Mouse (Mus musculus) CH12.LX (cell line): ENCODE measurements around the gene Srsf10. TPM values are rescaled to one million over a fixed set of nuclear protein-coding genes. Genes with fewer than 3 reads are reported as not detected.

Experiments used
- DNase-seq: peaks from one replicate; pipeline ENCODE4 v3.0.0-alpha.2; 2013; ENCODE audit errors: extremely low read depth
- H3K27ac ChIP-seq: 2 replicates; pipeline ENCODE4 v1.5.1; 2012; ENCODE audit warnings: low read depth, mild to moderate bottlenecking, control low read depth, moderate library complexity; ENCODE audit not compliant: insufficient read depth
- H3K27me3 ChIP-seq: replicated peaks from 2 replicates; pipeline ENCODE3; 2012; ENCODE audit warnings: inconsistent platforms
- H3K36me3 ChIP-seq, 2 experiments: replicated peaks in 1 of 2; 2 replicates each; pipeline versions ENCODE3 to v1.6.1; 2012; ENCODE audit warnings: inconsistent platforms in 1 of 2, low read length in 1 of 2, mild to moderate bottlenecking in 1 of 2, mixed read lengths in 1 of 2, moderate library complexity in 1 of 2; ENCODE audit not compliant: control insufficient read depth in 1 of 2, insufficient read depth in 1 of 2
- H3K4me1 ChIP-seq, 2 experiments: 2 replicates each; pipeline ENCODE4 v1.6.1; 2012; ENCODE audit warnings: inconsistent platforms in 1 of 2, moderate library complexity in 1 of 2; ENCODE audit not compliant: insufficient read depth in 2 of 2, control insufficient read depth in 1 of 2
- H3K4me2 ChIP-seq: 2 replicates; pipeline ENCODE4 v1.6.1; 2012; ENCODE audit warnings: low read depth, mild to moderate bottlenecking, control low read depth; ENCODE audit not compliant: poor library complexity, insufficient read depth, severe bottlenecking
- H3K4me3 ChIP-seq, 3 experiments: fragments of 150-350 bp in 1 of 3; sonication (generic) in 1 of 3; replicated peaks in 1 of 3; 2 replicates each; pipeline versions ENCODE3 to v1.5.1; 2011 to 2012; ENCODE audit warnings: low read depth in 2 of 3, low read length in 2 of 3, mild to moderate bottlenecking in 2 of 3, moderate library complexity in 2 of 3, control low read depth in 1 of 3, improper control_type of control experiment in 1 of 3, inconsistent platforms in 1 of 3, mixed read lengths in 1 of 3; ENCODE audit not compliant: poor library complexity in 1 of 3
- H3K79me2 ChIP-seq: replicated peaks from 2 replicates; pipeline ENCODE4 v1.6.1; 2012; ENCODE audit warnings: mild to moderate bottlenecking, moderate library complexity; ENCODE audit not compliant: control insufficient read depth, poor library complexity, insufficient read depth, severe bottlenecking; ENCODE audit errors: extremely low read depth
- H3K9ac ChIP-seq: 2 replicates; pipeline ENCODE4 v1.6.1; 2012; ENCODE audit warnings: low read depth, mild to moderate bottlenecking, control low read depth, moderate library complexity; ENCODE audit not compliant: insufficient read depth
- H3K9me3 ChIP-seq: replicated peaks from 2 replicates; pipeline ENCODE3; 2012; ENCODE audit warnings: low read length, inconsistent platforms, mixed read lengths
- BHLHE40 ChIP-seq: IDR thresholded peaks from 2 replicates; pipeline ENCODE4 v1.6.1; 2011; ENCODE audit warnings: mild to moderate bottlenecking, low read depth, low read length, improper control_type of control experiment
- CHD2 ChIP-seq: IDR thresholded peaks from 2 replicates; pipeline ENCODE4 v1.6.1; 2011; ENCODE audit warnings: low read length, improper control_type of control experiment
- CTCF ChIP-seq, 2 experiments: IDR thresholded peaks in 1 of 2; conservative IDR thresholded peaks in 1 of 2; 2 replicates each; pipeline ENCODE4 v1.5.1; 2011 to 2012; ENCODE audit warnings: low read depth in 2 of 2, low read length in 2 of 2, improper control_type of control experiment in 1 of 2, inconsistent platforms in 1 of 2, mild to moderate bottlenecking in 1 of 2, moderate library complexity in 1 of 2
- ETS1 ChIP-seq: conservative IDR thresholded peaks from 2 replicates; pipeline ENCODE4 v1.6.1; 2012; ENCODE audit warnings: low read depth, mild to moderate bottlenecking, inconsistent platforms, low read length, improper control_type of control experiment, moderate library complexity
- HCFC1 ChIP-seq: IDR thresholded peaks from 2 replicates; pipeline ENCODE4 v1.6.1; 2012; ENCODE audit warnings: low read depth, mild to moderate bottlenecking, inconsistent platforms, low read length, improper control_type of control experiment
- IRF4 ChIP-seq: IDR thresholded peaks from 2 replicates; pipeline ENCODE4 v1.6.1; 2014; ENCODE audit warnings: low read depth, mild to moderate bottlenecking, inconsistent platforms, low read length, improper control_type of control experiment
- JUN ChIP-seq: IDR thresholded peaks from 2 replicates; pipeline ENCODE4 v1.6.1; 2011; ENCODE audit warnings: low read depth, mild to moderate bottlenecking, low read length, improper control_type of control experiment, moderate library complexity; ENCODE audit not compliant: insufficient read depth
- KAT2A ChIP-seq: IDR thresholded peaks from 2 replicates; pipeline ENCODE4 v1.6.1; 2012; ENCODE audit warnings: low read length, improper control_type of control experiment, inconsistent platforms; ENCODE audit not compliant: insufficient replicate concordance
- NELFE ChIP-seq: IDR thresholded peaks from 2 replicates; pipeline ENCODE4 v1.6.1; 2011; ENCODE audit warnings: low read depth, low read length, improper control_type of control experiment
- NRF1 ChIP-seq: IDR thresholded peaks from 2 replicates; pipeline ENCODE4 v1.6.1; 2014; ENCODE audit warnings: low read depth, mild to moderate bottlenecking, inconsistent platforms, low read length, improper control_type of control experiment, moderate library complexity
- PAX5 ChIP-seq: IDR thresholded peaks from 2 replicates; pipeline ENCODE4 v1.6.1; 2012; ENCODE audit warnings: low read length, inconsistent platforms, mixed read lengths
- TBP ChIP-seq: conservative IDR thresholded peaks from 2 replicates; pipeline ENCODE4 v1.6.1; 2011; ENCODE audit warnings: low read depth, low read length, improper control_type of control experiment
- ZKSCAN1 ChIP-seq: IDR thresholded peaks from 2 replicates; pipeline ENCODE4 v1.6.1; 2012; ENCODE audit warnings: low read depth, inconsistent platforms, low read length, improper control_type of control experiment, borderline replicate concordance
- ZMIZ1 ChIP-seq: IDR thresholded peaks from 2 replicates; pipeline ENCODE4 v1.6.1; 2012; ENCODE audit warnings: low read depth, mild to moderate bottlenecking, inconsistent platforms, low read length, improper control_type of control experiment
- dilution Hi-C: fragments of 300-500 bp; cut with MboI; formaldehyde crosslinking; loops from 2 replicates; pipeline ENCODE4 v1.14.3; 2020; ENCODE audit warnings: low sequenced_read_pairs; ENCODE audit not compliant: extremely low pct_unique_long_range_greater_than_20kb, extremely low pct_ligation_motif_present
- in situ Hi-C: fragments of 300-500 bp; cut with MboI; formaldehyde crosslinking; loops from 3 replicates; pipeline ENCODE4 v1.14.3; 2019; ENCODE audit warnings: low sequenced_read_pairs, low pct_ligation_motif_present, low pct_unique_long_range_greater_than_20kb, mixed read lengths
- polyA plus RNA-seq: library from polyadenylated mRNA; unstranded; fragments of >175 nt; gene quantifications from 2 replicates; pipeline ENCODE4 v1.2.1, GENCODE M21; 2012; ENCODE audit warnings: low read depth; ENCODE audit not compliant: insufficient read length
- total RNA-seq, 2 experiments: library from RNA; depleted of rRNA; stranded (reverse); fragments of 300-350 nt in 1 of 2; fragments of >200 nt in 1 of 2; gene quantifications; 2 replicates each; pipeline ENCODE4 v1.2.3; 2012 to 2014

Srsf10 gene
- total and polyA plus RNA-seq, 3 experiments: 85.7 to 291 (median 179) TPM

DNA sequence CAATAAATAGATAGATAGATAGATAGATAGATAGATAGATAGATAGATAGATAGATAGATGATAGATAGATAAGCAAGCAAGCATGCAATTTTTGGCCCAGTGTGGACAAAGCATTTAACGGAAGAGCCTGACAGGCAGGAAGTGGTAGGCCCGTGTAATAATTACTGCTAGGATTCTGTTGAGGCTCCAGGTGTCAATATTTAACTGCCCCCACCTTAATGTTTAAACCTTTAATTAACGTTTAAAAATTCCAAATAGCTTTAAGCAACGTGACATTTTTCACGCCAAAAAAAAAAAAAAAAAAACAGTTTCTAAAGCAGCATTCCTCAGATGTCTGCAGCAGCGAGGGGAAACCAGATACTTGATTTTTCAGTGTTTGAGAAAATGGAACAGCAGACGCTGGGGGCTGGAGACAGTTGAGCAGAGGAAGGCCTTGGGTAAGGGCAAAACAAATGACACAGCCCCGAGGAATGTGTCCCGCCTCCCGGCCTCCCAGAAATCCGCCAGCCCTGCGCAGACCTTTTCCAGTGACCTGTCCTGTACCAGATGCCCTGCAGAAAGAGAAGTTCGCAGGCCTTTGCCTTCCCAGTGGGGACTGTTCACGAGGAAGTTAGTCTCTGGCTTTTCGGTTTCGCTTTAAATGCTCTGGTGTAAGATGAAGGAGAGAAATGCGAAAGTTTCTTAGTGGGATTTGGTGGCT is 35.6 kb upstream of the Srsf10 start:
- no peak for TF ChIP-seq ETS1
- TF ChIP-seq NRF1: no peak
- no peak for TF ChIP-seq NELFE
- TF ChIP-seq KAT2A: no peak
- TF ChIP-seq TBP: no peak
- no peak for TF ChIP-seq ZMIZ1
- no peak for TF ChIP-seq CTCF (conservative IDR thresholded peaks at IDR 0.05 in 1 of 2, IDR thresholded peaks at IDR 0.05 in 1 of 2; ENCODE audit: low read depth in 2 of 2, low read length in 2 of 2)
- no peak for TF ChIP-seq ZKSCAN1
- no peak for TF ChIP-seq JUN
- no peak for TF ChIP-seq PAX5
- TF ChIP-seq BHLHE40: no peak
- no peak for TF ChIP-seq CHD2
- TF ChIP-seq IRF4: no peak
- Histone ChIP-seq H3K9me3 (peaks cover 4% of the 10 kb centered on the region), H3K36me3 (no peaks in the 10 kb centered on the region), H3K9ac (peak overlapping the region; percentile 31; the same call in 1 of the 2 replicates), H3K4me2 (peak overlapping the region; percentile 96), H3K27ac (no peak overlapping the region), H3K79me2 (no peaks in the 10 kb centered on the region), H3K4me3 (no peak overlapping the region), H3K4me1 (0 out of 4 replicates have a peak, but pooled peaks cover 0 to 3% of the 10 kb centered on the region in 2 experiments), H3K27me3 (peaks cover 2% of the 10 kb centered on the region)
- DNase-seq: no peak
- dilution Hi-C loops: no loop called here
- in situ Hi-C loops: no loop called here

DNA sequence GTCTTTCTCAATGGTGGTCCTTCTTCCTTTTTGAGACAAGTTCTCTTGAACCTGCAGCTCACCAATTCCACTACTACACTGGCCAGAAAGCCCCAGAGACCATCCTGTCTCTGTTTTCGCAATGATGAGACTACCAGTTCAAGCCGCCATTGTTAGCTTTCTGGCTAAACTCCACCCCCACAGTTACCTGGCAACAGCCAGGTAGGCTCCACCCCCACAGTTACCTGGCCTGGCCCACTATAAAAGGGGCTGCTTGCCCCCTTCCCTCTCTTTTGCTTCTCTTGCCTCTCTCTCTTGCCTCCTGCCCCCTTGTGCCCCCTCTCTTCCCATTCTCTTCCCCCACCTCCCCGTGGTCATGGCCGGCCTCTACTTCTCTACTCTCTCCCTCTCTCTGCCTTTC is 33.8 kb upstream of the Srsf10 start:
- H3K27ac ChIP-seq: no peak overlapping the region
- H3K27me3 ChIP-seq: no peaks in the 10 kb centered on the region
- H3K36me3 ChIP-seq: no peaks in the 10 kb centered on the region
- dilution Hi-C loops (no loop called here), in situ Hi-C loops (no loop called here)
- peaks cover 4% of the 10 kb centered on the region for H3K9me3 ChIP-seq
- H3K79me2 ChIP-seq: no peaks in the 10 kb centered on the region
- H3K4me1 ChIP-seq: 0 out of 4 replicates have a peak, but pooled peaks cover 0 to 3% of the 10 kb centered on the region in 2 experiments
- no peak for DNase-seq
- H3K4me3 ChIP-seq: no peak overlapping the region
- H3K4me2 ChIP-seq: no peak overlapping the region
- no peak overlapping the region for H3K9ac ChIP-seq
- TF ChIP-seq IRF4: no peak
- no peak for TF ChIP-seq HCFC1
- TF ChIP-seq, all 38 proteins: peak for 0
